Mouse (Mus musculus) ES-Bruce4 (cell line): ENCODE results near the gene Fam172a. TPM values are rescaled to one million over a fixed set of nuclear protein-coding genes. Genes with fewer than 3 reads are reported as not detected.

Source experiments
- H3K27ac ChIP-seq: 2 replicates; pipeline ENCODE4 v1.5.1; 2012; ENCODE audit warnings: low read length, inconsistent platforms; ENCODE audit not compliant: insufficient read depth
- H3K27me3 ChIP-seq: 2 replicates; pipeline ENCODE4 v1.6.1; 2012; ENCODE audit warnings: mild to moderate bottlenecking, low read length, inconsistent platforms; ENCODE audit not compliant: control insufficient read depth, poor library complexity, insufficient read depth, severe bottlenecking
- H3K36me3 ChIP-seq: 2 replicates; pipeline ENCODE4 v1.6.1; 2012; ENCODE audit warnings: inconsistent platforms, mild to moderate bottlenecking, low read length, moderate library complexity; ENCODE audit not compliant: control insufficient read depth, poor library complexity, insufficient read depth, severe bottlenecking
- H3K4me1 ChIP-seq: one replicate; pipeline ENCODE4 v1.8.1; 2011; ENCODE audit warnings: low read length; ENCODE audit not compliant: control insufficient read depth, insufficient read depth
- H3K4me3 ChIP-seq: 2 replicates; pipeline ENCODE4 v1.5.1; 2011; ENCODE audit warnings: low read depth, mild to moderate bottlenecking, low read length
- H3K9ac ChIP-seq: 2 replicates; pipeline ENCODE4 v1.6.1; 2012; ENCODE audit warnings: low read depth, mild to moderate bottlenecking, inconsistent platforms; ENCODE audit not compliant: poor library complexity, severe bottlenecking
- H3K9me3 ChIP-seq: replicated peaks from 2 replicates; pipeline ENCODE4 v1.6.1; 2012; ENCODE audit warnings: mild to moderate bottlenecking, low read length, inconsistent platforms; ENCODE audit not compliant: control insufficient read depth, poor library complexity, insufficient read depth, severe bottlenecking
- CTCF ChIP-seq: IDR thresholded peaks from one replicate; pipeline ENCODE4 v1.8.1; 2011; ENCODE audit warnings: low read depth, low read length
- EP300 ChIP-seq: IDR thresholded peaks from 2 replicates; pipeline ENCODE4 v1.6.1; 2011; ENCODE audit warnings: low read depth, low read length; ENCODE audit not compliant: insufficient read depth
- POLR2A ChIP-seq: IDR thresholded peaks from one replicate; pipeline ENCODE4 v1.8.1; 2011; ENCODE audit warnings: low read length; ENCODE audit not compliant: insufficient read depth
- polyA plus RNA-seq: library from polyadenylated mRNA; stranded (reverse); fragments of >200 nt; gene quantifications from 2 replicates; pipeline ENCODE4 v1.2.4, GENCODE M21; 2011; ENCODE audit warnings: low read depth; ENCODE audit not compliant: missing spikeins, insufficient read depth, insufficient read length

Fam172a gene
- polyA plus RNA-seq, 1 experiment, result 16.7 TPM

GRCm38 (mm10) chr13:78198391-78198870 lies 496.6 kb downstream of the Fam172a start:
- no peaks in the 10 kb centered on the region for H3K4me1 ChIP-seq
- TF ChIP-seq CTCF (no peak), POLR2A (no peak)
- peaks cover 38% of the 10 kb centered on the region for H3K27me3 ChIP-seq
- H3K36me3 ChIP-seq, result no peaks in the 10 kb centered on the region
- H3K9ac ChIP-seq, result peak overlapping the region; percentile 68
- H3K4me3 ChIP-seq, result peak overlapping the region; percentile 38
- H3K27ac ChIP-seq, result no peak overlapping the region
- H3K9me3 ChIP-seq, result no peaks in the 10 kb centered on the region

GRCm38 (mm10) chr13:78198871-78199641 lies 497.2 kb downstream of the Fam172a start:
- H3K4me3 ChIP-seq, result peak overlapping the region; percentile 58
- H3K9ac ChIP-seq, result peak overlapping the region; percentile 68
- H3K27me3 ChIP-seq, result peaks cover 35% of the 10 kb centered on the region
- no peak overlapping the region for H3K27ac ChIP-seq
- H3K36me3 ChIP-seq, result no peaks in the 10 kb centered on the region
- TF ChIP-seq POLR2A (no peak), CTCF (no peak), EP300 (no peak)
- no peaks in the 10 kb centered on the region for H3K4me1 ChIP-seq
- H3K9me3 ChIP-seq, result no peaks in the 10 kb centered on the region

GRCm38 (mm10) chr13:78199642-78200160 lies 497.9 kb downstream of the Fam172a start, which contains the start of gene Nr2f1:
TSS of gene Nr2f1 (minus strand) at chr13:78199757.
- Histone ChIP-seq H3K9me3 (no peaks in the 10 kb centered on the region), H3K4me1 (no peaks in the 10 kb centered on the region), H3K27me3 (peaks cover 34% of the 10 kb centered on the region), H3K4me3 (peak within 1 kb of the TSS; percentile 58), H3K9ac (peak within 1 kb of the TSS; percentile 68), H3K36me3 (no peaks in the 10 kb centered on the region), H3K27ac (no peak within 1 kb of the TSS)
- TF ChIP-seq CTCF (no peak), POLR2A (no peak), EP300 (no peak)

- Histone ChIP-seq H3K27ac (no peak overlapping the region), H3K4me3 (0 out of 2 replicates have a peak overlapping the region, but pooled peaks have one; percentile 35)
Observed at GRCm38 (mm10) chr13:78200407-78200806, 498.6 kb downstream of the Fam172a start.

GRCm38 (mm10) chr13:78200991-78201870 lies 499.4 kb downstream of the Fam172a start:
- Histone ChIP-seq H3K9ac (no peak overlapping the region), H3K4me1 (no peaks in the 10 kb centered on the region)
- TF ChIP-seq EP300 (no peak), POLR2A (no peak), CTCF (peak; percentile 70)

More at GRCm38 (mm10) chr13:78200407-78200806, 498.6 kb downstream of the Fam172a start:
- Histone ChIP-seq H3K4me1 (no peaks in the 10 kb centered on the region), H3K9me3 (no peaks in the 10 kb centered on the region), H3K36me3 (no peaks in the 10 kb centered on the region), H3K27me3 (peaks cover 37% of the 10 kb centered on the region), H3K9ac (no peak overlapping the region)
- no peak for TF ChIP-seq CTCF
- TF ChIP-seq POLR2A, result no peak
- no peak for TF ChIP-seq EP300

More at GRCm38 (mm10) chr13:78200991-78201870, 499.4 kb downstream of the Fam172a start:
- Histone ChIP-seq H3K27ac (no peak overlapping the region), H3K36me3 (no peaks in the 10 kb centered on the region), H3K9me3 (no peaks in the 10 kb centered on the region), H3K4me3 (0 out of 2 replicates have a peak overlapping the region, but pooled peaks have one; percentile 10), H3K27me3 (peaks cover 38% of the 10 kb centered on the region)
